Mouse (Mus musculus) intestine, embryonic 14.5 days (tissue): ENCODE measurements around the gene Ddx24. TPM values are rescaled to one million over a fixed set of nuclear protein-coding genes. Genes with fewer than 3 reads are reported as not detected.
"Not testable (repeated sequence)": the region's sequence is repeated elsewhere in the genome, so short reads cannot be mapped to it uniquely, and the experiment has no call there.

Experiments
- ATAC-seq: fragments of 200-750 bp; cut with Nextera tagmentation; replicated peaks from 2 replicates; pipeline ENCODE4 v1.8.0; 2017; ENCODE audit warnings: low read depth, moderate number of reproducible peaks, moderate TSS enrichment, moderate library complexity; ENCODE audit not compliant: low FRiP score, low TSS enrichment
- DNase-seq: peaks from one replicate; pipeline ENCODE4 v3.0.0-alpha.2; 2018; ENCODE audit warnings: low spot score
- H3K27ac ChIP-seq: fragments of 300-500 bp; sonication (generic); 2 replicates; pipeline ENCODE4 v1.5.1; 2014; ENCODE audit warnings: low read depth, mild to moderate bottlenecking, control low read depth
- H3K27me3 ChIP-seq: fragments of 300-500 bp; sonication (generic); replicated peaks from 2 replicates; pipeline ENCODE4 v1.6.1; 2014; ENCODE audit warnings: low read length, control low read depth; ENCODE audit not compliant: control insufficient read depth, insufficient read depth
- H3K36me3 ChIP-seq: fragments of 300-500 bp; sonication (generic); 2 replicates; pipeline ENCODE4 v1.6.1; 2014; ENCODE audit warnings: low read length, control low read depth; ENCODE audit not compliant: control insufficient read depth, insufficient read depth
- H3K4me1 ChIP-seq: fragments of 300-500 bp; sonication (generic); replicated peaks from 2 replicates; pipeline ENCODE4 v1.6.1; 2014; ENCODE audit warnings: low read length, control low read depth, mixed read lengths; ENCODE audit not compliant: control insufficient read depth, insufficient read depth
- H3K4me2 ChIP-seq: fragments of 300-500 bp; sonication (generic); 2 replicates; pipeline ENCODE4 v1.6.1; 2014; ENCODE audit warnings: low read length
- H3K4me3 ChIP-seq: fragments of 300-500 bp; sonication (generic); 2 replicates; pipeline ENCODE4 v1.5.1; 2014; ENCODE audit warnings: low read depth, low read length, control low read depth, mixed read lengths
- H3K9ac ChIP-seq: fragments of 300-500 bp; sonication (generic); 2 replicates; pipeline ENCODE4 v1.6.1; 2014; ENCODE audit warnings: mild to moderate bottlenecking, low read length
- H3K9me3 ChIP-seq: fragments of 300-500 bp; sonication (generic); 2 replicates; pipeline ENCODE4 v1.6.1; 2016; ENCODE audit warnings: low read length, control low read depth; ENCODE audit not compliant: control insufficient read depth
- WGBS: fragments of 180-500 bp; shearing (Covaris S2); extraction: QIAGEN DNeasy Blood & Tissue Kit; methylation state at CpG from one replicate; pipeline ENCODE4 v1.1.7; 2014; 5-methylcytosine and 5-hydroxymethylcytosine counted together
- polyA plus RNA-seq: library from polyadenylated mRNA; unstranded; fragments of >200 nt; fragmentation: Nextera tagmentation; extraction: Ambion mirVana; gene quantifications from 2 replicates; pipeline ENCODE4 v1.2.1, GENCODE M21; 2014

The Ddx24 gene
- 84.0 and 90.1 TPM in 2 replicates for polyA plus RNA-seq

- H3K4me3 ChIP-seq, result peak within 1 kb of the TSS; percentile 97
- 1% methylated on average over 33 of the region's 33 CpGs for WGBS
- H3K4me2 ChIP-seq, result peak within 1 kb of the TSS; percentile 94
- no peak within 1 kb of the TSS for H3K27ac ChIP-seq
- peak; percentile 97 for DNase-seq
- peaks cover 26% of the 10 kb centered on the region for H3K4me1 ChIP-seq
- no peaks in the 10 kb centered on the region for H3K27me3 ChIP-seq
- H3K9ac ChIP-seq, result peak within 1 kb of the TSS; percentile 88
- H3K36me3 ChIP-seq, result peaks cover 24% of the 10 kb centered on the region
- ATAC-seq, result peak; percentile 100
- H3K9me3 ChIP-seq, result no peaks in the 10 kb centered on the region
Measured at GRCm38 (mm10) chr12:103425729-103426470, at the start of gene Ddx24. TSS of gene Ddx24 (minus strand) at chr12:103425830.

DNA sequence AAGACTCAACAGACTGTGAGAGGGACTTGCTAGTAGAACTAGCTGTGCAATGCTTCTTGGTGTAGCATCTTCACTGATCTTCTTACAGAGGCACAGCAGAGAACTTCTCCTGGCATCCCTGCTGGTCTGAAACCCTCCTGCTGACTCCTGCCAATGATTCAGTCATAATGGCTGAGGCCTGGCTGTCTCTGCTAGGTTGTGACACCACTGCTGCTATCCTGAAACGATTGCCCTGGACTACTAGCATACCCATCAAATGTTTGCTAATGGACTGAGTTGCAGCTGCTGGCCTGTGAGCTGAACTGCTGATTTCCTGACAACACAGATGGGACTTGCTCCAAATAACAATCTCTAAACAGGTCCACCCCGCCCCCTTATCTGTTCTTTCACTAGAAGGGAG, 48.9 kb upstream of the Ddx24 start:
- Histone ChIP-seq H3K9ac (no peak overlapping the region), H3K27ac (no peak overlapping the region)
- 39% methylated on average over 2 of the region's 2 CpGs for WGBS

DNA sequence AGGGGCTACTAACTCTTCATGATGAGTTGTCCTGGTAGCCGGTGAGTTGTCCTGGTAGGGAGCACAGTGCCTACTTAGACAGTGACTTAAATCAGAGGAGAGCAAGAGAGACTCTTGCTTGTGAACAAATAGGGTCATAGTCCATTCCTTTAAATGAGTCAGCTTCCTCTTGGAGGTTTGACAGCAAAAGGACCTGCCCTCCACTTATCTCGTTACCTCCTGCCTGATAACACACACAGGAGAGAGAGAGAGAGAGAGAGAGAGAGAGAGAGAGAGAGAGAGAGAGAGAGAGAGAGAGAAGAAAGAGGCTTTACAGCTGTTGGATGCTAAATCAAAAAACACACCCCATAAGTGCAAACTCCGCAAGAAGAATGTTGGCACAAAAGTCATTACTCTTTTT, 31.5 kb upstream of the Ddx24 start, which contains the start of gene Ifi27l2b:
Ifi27l2b (minus strand) TSS at position 84 of the 400 bp plus-strand sequence.
- Histone ChIP-seq H3K27ac (no peak within 1 kb of the TSS), H3K9ac (no peak within 1 kb of the TSS), H3K9me3 (no peaks in the 10 kb centered on the region), H3K4me2 (no peak within 1 kb of the TSS), H3K27me3 (no peaks in the 10 kb centered on the region), H3K36me3 (no peaks in the 10 kb centered on the region), H3K4me3 (no peak within 1 kb of the TSS), H3K4me1 (no peaks in the 10 kb centered on the region)
- WGBS, result 63% methylated on average over 3 of the region's 3 CpGs
- DNase-seq (no peak), ATAC-seq (peak; percentile 80)

More for the DNA sequence above, 48.9 kb upstream of the Ddx24 start:
- no peaks in the 10 kb centered on the region for H3K36me3 ChIP-seq
- DNase-seq, result no peak
- no peaks in the 10 kb centered on the region for H3K27me3 ChIP-seq
- ATAC-seq, result no peak
- H3K9me3 ChIP-seq, result no peaks in the 10 kb centered on the region
- no peak overlapping the region for H3K4me3 ChIP-seq
- no peaks in the 10 kb centered on the region for H3K4me1 ChIP-seq
- no peak overlapping the region for H3K4me2 ChIP-seq

DNA sequence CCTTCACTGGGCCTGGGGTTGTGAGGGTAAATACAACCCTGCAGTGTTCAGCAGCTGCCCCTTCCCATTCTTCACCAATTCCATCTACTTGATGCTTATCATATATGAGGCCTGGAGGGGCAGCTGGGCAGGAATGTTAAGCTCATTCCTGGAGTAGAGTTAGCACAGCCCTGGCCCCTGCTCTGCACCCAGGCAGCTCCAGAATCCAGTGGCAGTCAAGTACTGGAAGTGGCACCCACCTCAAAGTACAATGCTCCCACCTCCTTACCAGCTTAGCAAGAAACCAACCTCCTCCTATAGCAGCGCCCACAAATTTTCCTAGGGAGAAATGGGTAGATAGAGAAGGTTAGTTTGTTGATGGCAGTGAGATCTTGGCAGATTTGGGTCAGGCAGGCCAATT, 31.1 kb upstream of the Ddx24 start:
- ATAC-seq, H3K4me2 ChIP-seq: not testable (repeated sequence)
- no CpG with 5 or more reads among the region's 1 CpGs for WGBS

GRCm38 (mm10) chr12:103453361-103453760, 27.7 kb upstream of the Ddx24 start:
- H3K27me3 ChIP-seq, result no peaks in the 10 kb centered on the region
- ATAC-seq (0 out of 2 replicates have a peak, but pooled peaks have one; percentile 55), DNase-seq (no peak)
- no peak overlapping the region for H3K9ac ChIP-seq
- H3K4me2 ChIP-seq, result no peak overlapping the region
- H3K9me3 ChIP-seq, result no peaks in the 10 kb centered on the region
- H3K4me1 ChIP-seq, result no peaks in the 10 kb centered on the region
- H3K27ac ChIP-seq, result no peak overlapping the region
- H3K36me3 ChIP-seq, result no peaks in the 10 kb centered on the region
- H3K4me3 ChIP-seq, result no peak overlapping the region

More for the DNA sequence above, 31.1 kb upstream of the Ddx24 start:
- DNase-seq, H3K27me3 ChIP-seq, H3K4me3 ChIP-seq, H3K4me1 ChIP-seq, H3K9ac ChIP-seq, H3K27ac ChIP-seq, H3K36me3 ChIP-seq, H3K9me3 ChIP-seq: not testable (repeated sequence)

- Histone ChIP-seq H3K9me3 (no peaks in the 10 kb centered on the region), H3K27me3 (no peaks in the 10 kb centered on the region), H3K4me3 (no peak overlapping the region), H3K9ac (no peak overlapping the region), H3K27ac (no peak overlapping the region), H3K4me1 (no peaks in the 10 kb centered on the region), H3K4me2 (no peak overlapping the region), H3K36me3 (no peaks in the 10 kb centered on the region)
- DNase-seq, result no peak
- no peak for ATAC-seq
- WGBS, result 81% methylated on average over 3 of the region's 3 CpGs
Measured at GRCm38 (mm10) chr12:103445060-103445459, 19.4 kb upstream of the Ddx24 start.

GRCm38 (mm10) chr12:103444261-103444660, 18.6 kb upstream of the Ddx24 start:
- 34% methylated on average over 6 of the region's 7 CpGs for WGBS
- H3K27ac ChIP-seq, DNase-seq, H3K4me3 ChIP-seq, H3K4me2 ChIP-seq, H3K4me1 ChIP-seq, H3K9me3 ChIP-seq, ATAC-seq, H3K36me3 ChIP-seq, H3K9ac ChIP-seq, H3K27me3 ChIP-seq: not testable (repeated sequence)

- ATAC-seq (no peak), DNase-seq (no peak)
- H3K4me3 ChIP-seq, result no peak within 1 kb of the TSS
- no peak within 1 kb of the TSS for H3K9ac ChIP-seq
- H3K27me3 ChIP-seq, result no peaks in the 10 kb centered on the region
- H3K36me3 ChIP-seq, result no peaks in the 10 kb centered on the region
- no peak within 1 kb of the TSS for H3K4me2 ChIP-seq
- 43% methylated on average over 3 of the region's 3 CpGs for WGBS
- H3K9me3 ChIP-seq, result no peaks in the 10 kb centered on the region
- no peaks in the 10 kb centered on the region for H3K4me1 ChIP-seq
- H3K27ac ChIP-seq, result no peak within 1 kb of the TSS
Measured at GRCm38 (mm10) chr12:103443524-103443923, 17.9 kb upstream of the Ddx24 start, which contains the start of gene Ifi27l2a. TSS of gene Ifi27l2a (minus strand) at chr12:103443680.

- Histone ChIP-seq H3K36me3 (no peaks in the 10 kb centered on the region), H3K9me3 (no peaks in the 10 kb centered on the region), H3K27ac (no peak overlapping the region), H3K9ac (no peak overlapping the region), H3K4me2 (no peak overlapping the region), H3K4me3 (no peak overlapping the region), H3K27me3 (no peaks in the 10 kb centered on the region), H3K4me1 (0 out of 2 replicates have a peak, but pooled peaks cover 8% of the 10 kb centered on the region)
- no peak for ATAC-seq
- WGBS, result 100% methylated on average over 1 of the region's 1 CpGs
- DNase-seq, result no peak
Measured at GRCm38 (mm10) chr12:103437601-103438000, 12.0 kb upstream of the Ddx24 start.
